Mouse (Mus musculus) lung, embryonic 16.5 days (tissue): ENCODE data around the gene Olfr791. TPM values are rescaled to one million over a fixed set of nuclear protein-coding genes. Genes with fewer than 3 reads are reported as not detected.

Experiments
- ATAC-seq: fragments of 200-750 bp; cut with Nextera tagmentation; 2 replicates; pipeline ENCODE4 v1.8.0; 2017; ENCODE audit warnings: low read depth, mild to moderate bottlenecking, moderate library complexity
- H3K27ac ChIP-seq: fragments of 300-500 bp; sonication (generic); 2 replicates; pipeline ENCODE4 v1.5.1; 2014; ENCODE audit warnings: mild to moderate bottlenecking, control low read depth, low read length
- H3K27me3 ChIP-seq: fragments of 300-500 bp; sonication (generic); 2 replicates; pipeline ENCODE4 v1.6.1; 2014; ENCODE audit warnings: low read depth, low read length, mixed read lengths; ENCODE audit not compliant: control insufficient read depth, insufficient read depth
- H3K36me3 ChIP-seq: fragments of 300-500 bp; sonication (generic); 2 replicates; pipeline ENCODE4 v1.6.1; 2014; ENCODE audit warnings: low read length; ENCODE audit not compliant: control insufficient read depth, insufficient read depth
- H3K4me1 ChIP-seq: fragments of 300-500 bp; sonication (generic); replicated peaks from 2 replicates; pipeline ENCODE4 v1.6.1; 2014; ENCODE audit warnings: low read length, mixed read lengths; ENCODE audit not compliant: control insufficient read depth, insufficient read depth
- H3K4me2 ChIP-seq: fragments of 300-500 bp; sonication (generic); 2 replicates; pipeline ENCODE4 v1.6.1; 2014; ENCODE audit warnings: low read depth, low read length, control low read depth
- H3K4me3 ChIP-seq: fragments of 300-500 bp; sonication (generic); 2 replicates; pipeline ENCODE4 v1.5.1; 2014; ENCODE audit warnings: mild to moderate bottlenecking, low read length, control low read depth
- H3K9ac ChIP-seq: fragments of 300-500 bp; sonication (generic); 2 replicates; pipeline ENCODE4 v1.6.1; 2014; ENCODE audit warnings: low read length, control low read depth
- H3K9me3 ChIP-seq: fragments of 300-500 bp; sonication (generic); 2 replicates; pipeline ENCODE4 v1.6.1; 2016; ENCODE audit warnings: low read length; ENCODE audit not compliant: control insufficient read depth
- WGBS: fragments of 180-500 bp; shearing (Covaris S2); extraction: QIAGEN DNeasy Blood & Tissue Kit; methylation state at CpG from one replicate; pipeline ENCODE4 v1.1.7; 2014; 5-methylcytosine and 5-hydroxymethylcytosine counted together
- polyA plus RNA-seq: library from polyadenylated mRNA; unstranded; fragments of >200 nt; fragmentation: Nextera tagmentation; extraction: Ambion mirVana; gene quantifications from 2 replicates; pipeline ENCODE4 v1.2.1, GENCODE M21; 2015

Gene Olfr791
- polyA plus RNA-seq = not detected in 2 replicates

DNA sequence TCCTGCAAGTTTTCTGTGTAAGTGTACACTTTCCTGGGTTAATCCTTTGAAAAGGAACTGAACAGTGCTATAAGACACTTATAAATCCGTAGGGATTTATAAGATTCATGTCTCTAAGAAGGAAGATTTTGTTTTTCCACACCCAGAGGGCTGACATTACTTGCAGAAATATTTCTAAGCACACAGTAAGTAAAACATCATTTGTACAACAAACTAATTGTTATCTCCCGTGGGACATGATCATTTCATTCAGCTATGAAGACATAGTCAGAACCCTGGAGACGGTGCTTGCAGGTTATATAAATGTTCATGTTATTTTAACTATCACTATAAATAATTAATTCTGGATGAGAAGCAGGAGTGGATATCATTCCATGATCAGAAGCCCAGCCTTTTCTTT, at the start of gene Olfr791:
Gene Olfr791 (plus strand): TSS at position 301 of the 400 bp plus-strand sequence.
- no peak within 1 kb of the TSS for H3K9ac ChIP-seq
- H3K4me3 ChIP-seq = no peak within 1 kb of the TSS
- H3K4me1 ChIP-seq = no peaks in the 10 kb centered on the region
- H3K4me2 ChIP-seq = no peak within 1 kb of the TSS
- H3K27ac ChIP-seq = no peak within 1 kb of the TSS
- WGBS = 61% methylated on average over 3 of the region's 3 CpGs
- H3K27me3 ChIP-seq = no peaks in the 10 kb centered on the region
- no peak for ATAC-seq
- no peaks in the 10 kb centered on the region for H3K9me3 ChIP-seq
- no peaks in the 10 kb centered on the region for H3K36me3 ChIP-seq

GRCm38 (mm10) chr10:129473256-129473655, 48.3 kb upstream of the Olfr791 start:
- H3K9me3 ChIP-seq = no peaks in the 10 kb centered on the region
- H3K4me3 ChIP-seq = no peak overlapping the region
- no peaks in the 10 kb centered on the region for H3K36me3 ChIP-seq
- H3K27me3 ChIP-seq = no peaks in the 10 kb centered on the region
- no peak overlapping the region for H3K27ac ChIP-seq
- no peak overlapping the region for H3K9ac ChIP-seq
- WGBS = 72% methylated on average over 2 of the region's 2 CpGs
- no peak overlapping the region for H3K4me2 ChIP-seq
- ATAC-seq = no peak
- H3K4me1 ChIP-seq = no peaks in the 10 kb centered on the region

DNA sequence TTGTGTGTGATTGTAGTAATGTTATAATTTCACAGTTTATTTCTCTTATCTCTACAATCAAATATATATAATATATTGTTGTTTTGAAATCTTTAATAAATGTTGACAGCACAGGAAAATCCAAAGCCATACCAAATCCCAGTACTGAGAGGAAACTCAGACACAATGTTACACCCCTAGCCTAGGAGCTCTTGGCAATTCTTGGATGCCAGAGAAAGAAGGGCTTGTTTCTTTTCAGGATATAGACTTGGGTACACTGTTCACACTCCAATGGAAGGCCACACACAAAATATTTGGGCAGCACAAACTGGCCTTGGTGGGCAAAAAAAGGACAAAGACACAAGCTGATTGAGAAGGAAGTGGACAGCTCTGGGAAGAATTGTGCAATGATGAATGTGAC, 47.9 kb upstream of the Olfr791 start:
- ATAC-seq = no peak

DNA sequence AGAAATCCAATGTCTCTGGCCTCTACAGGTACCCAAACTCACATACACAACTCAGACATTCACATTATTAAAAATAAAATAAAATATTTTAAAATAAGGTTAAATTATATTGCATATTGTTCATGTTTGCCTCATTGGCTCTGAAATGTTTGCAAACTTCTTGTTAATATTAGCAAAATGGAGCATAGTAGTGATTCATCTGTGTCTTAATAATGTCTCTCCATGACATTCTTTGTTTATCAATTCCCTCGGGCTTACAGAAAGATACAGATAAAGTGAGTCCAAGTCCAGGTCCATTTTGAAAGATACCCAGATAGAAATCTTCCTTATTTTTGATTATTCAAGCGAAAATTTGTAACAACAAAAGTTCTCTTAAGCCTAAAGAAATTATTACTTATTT, 37.1 kb upstream of the Olfr791 start, which contains the start of gene Olfr789:
Gene Olfr789 (plus strand): TSS at position 301 of the 400 bp plus-strand sequence.
- Histone ChIP-seq H3K9ac (no peak within 1 kb of the TSS), H3K4me1 (no peaks in the 10 kb centered on the region), H3K4me3 (no peak within 1 kb of the TSS), H3K27me3 (no peaks in the 10 kb centered on the region), H3K36me3 (no peaks in the 10 kb centered on the region), H3K27ac (no peak within 1 kb of the TSS), H3K4me2 (no peak within 1 kb of the TSS), H3K9me3 (no peaks in the 10 kb centered on the region)
- 35% methylated on average over 2 of the region's 2 CpGs for WGBS
- no peak for ATAC-seq

More for the DNA sequence above, 47.9 kb upstream of the Olfr791 start:
- no peaks in the 10 kb centered on the region for H3K9me3 ChIP-seq
- no peaks in the 10 kb centered on the region for H3K4me1 ChIP-seq
- H3K27me3 ChIP-seq = no peaks in the 10 kb centered on the region
- H3K27ac ChIP-seq = no peak overlapping the region
- no peak overlapping the region for H3K9ac ChIP-seq
- no peaks in the 10 kb centered on the region for H3K36me3 ChIP-seq
- no peak overlapping the region for H3K4me2 ChIP-seq
- no peak overlapping the region for H3K4me3 ChIP-seq

GRCm38 (mm10) chr10:129490101-129490500, 31.5 kb upstream of the Olfr791 start:
- H3K9ac ChIP-seq = no peak overlapping the region
- no peaks in the 10 kb centered on the region for H3K4me1 ChIP-seq
- ATAC-seq = no peak
- 80% methylated on average over 2 of the region's 2 CpGs for WGBS
- no peak overlapping the region for H3K4me3 ChIP-seq
- no peak overlapping the region for H3K27ac ChIP-seq
- no peaks in the 10 kb centered on the region for H3K9me3 ChIP-seq
- H3K36me3 ChIP-seq = no peaks in the 10 kb centered on the region
- H3K27me3 ChIP-seq = no peaks in the 10 kb centered on the region
- no peak overlapping the region for H3K4me2 ChIP-seq

GRCm38 (mm10) chr10:129498192-129498591, 23.4 kb upstream of the Olfr791 start, which contains the start of gene Olfr790:
TSS of gene Olfr790 (plus strand) at chr10:129498492.
- Histone ChIP-seq H3K9ac (no peak within 1 kb of the TSS), H3K4me1 (no peaks in the 10 kb centered on the region)
- ATAC-seq = no peak

GRCm38 (mm10) chr10:129538862-129539261, 17.3 kb downstream of the Olfr791 start, which contains the start of gene Olfr792:
TSS of gene Olfr792 (plus strand) at chr10:129539162.
- H3K9me3 ChIP-seq = no peaks in the 10 kb centered on the region
- no peak within 1 kb of the TSS for H3K4me3 ChIP-seq
- no peak within 1 kb of the TSS for H3K4me2 ChIP-seq
- H3K4me1 ChIP-seq = no peaks in the 10 kb centered on the region
- 74% methylated on average over 1 of the region's 1 CpGs for WGBS
- no peaks in the 10 kb centered on the region for H3K27me3 ChIP-seq
- H3K27ac ChIP-seq = no peak within 1 kb of the TSS
- no peak within 1 kb of the TSS for H3K9ac ChIP-seq
- ATAC-seq = no peak
- H3K36me3 ChIP-seq = no peaks in the 10 kb centered on the region

More at GRCm38 (mm10) chr10:129498192-129498591, 23.4 kb upstream of the Olfr791 start, which contains the start of gene Olfr790:
- no peaks in the 10 kb centered on the region for H3K27me3 ChIP-seq
- no peak within 1 kb of the TSS for H3K4me2 ChIP-seq
- no peaks in the 10 kb centered on the region for H3K36me3 ChIP-seq
- H3K9me3 ChIP-seq = no peaks in the 10 kb centered on the region
- no peak within 1 kb of the TSS for H3K4me3 ChIP-seq
- no peak within 1 kb of the TSS for H3K27ac ChIP-seq

- Histone ChIP-seq H3K4me3 (no peak overlapping the region), H3K36me3 (no peaks in the 10 kb centered on the region), H3K27ac (no peak overlapping the region), H3K4me2 (no peak overlapping the region), H3K9ac (no peak overlapping the region), H3K9me3 (peaks cover 4% of the 10 kb centered on the region), H3K27me3 (no peaks in the 10 kb centered on the region), H3K4me1 (no peaks in the 10 kb centered on the region)
- ATAC-seq = no peak
- 46% methylated on average over 1 of the region's 1 CpGs for WGBS
Observed at GRCm38 (mm10) chr10:129549354-129549753, 27.8 kb downstream of the Olfr791 start.

DNA sequence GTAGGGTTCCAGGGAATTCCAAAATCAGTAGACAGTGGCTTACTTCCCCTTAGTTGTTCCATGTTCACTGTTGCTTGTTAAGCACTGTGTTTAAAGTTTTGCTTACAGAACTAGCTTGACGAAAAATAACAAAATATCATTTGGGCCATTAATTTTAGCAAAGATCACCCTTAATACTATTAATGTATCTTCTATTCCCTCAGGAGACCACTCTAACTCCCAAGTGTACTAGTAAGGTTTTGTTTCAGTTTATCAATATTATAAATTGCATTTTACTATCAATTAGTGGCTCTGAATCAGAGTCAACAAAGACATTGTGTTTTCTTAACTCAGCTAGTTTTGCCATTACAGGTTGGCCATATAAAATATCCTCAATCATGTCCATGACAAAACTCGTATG, 45.8 kb downstream of the Olfr791 start, which contains the start of gene Olfr794:
Gene Olfr794 (plus strand): TSS at position 301 of the 400 bp plus-strand sequence.
- Histone ChIP-seq H3K27ac (no peak within 1 kb of the TSS), H3K27me3 (no peaks in the 10 kb centered on the region), H3K4me2 (no peak within 1 kb of the TSS), H3K9ac (no peak within 1 kb of the TSS), H3K4me3 (no peak within 1 kb of the TSS), H3K36me3 (no peaks in the 10 kb centered on the region), H3K4me1 (no peaks in the 10 kb centered on the region), H3K9me3 (no peaks in the 10 kb centered on the region)
- 63% methylated on average over 2 of the region's 2 CpGs for WGBS
- ATAC-seq = no peak

GRCm38 (mm10) chr10:129577066-129577465, 55.5 kb downstream of the Olfr791 start:
- Histone ChIP-seq H3K4me3 (no peak overlapping the region), H3K36me3 (no peaks in the 10 kb centered on the region), H3K27ac (no peak overlapping the region), H3K27me3 (no peaks in the 10 kb centered on the region), H3K9me3 (no peaks in the 10 kb centered on the region), H3K9ac (no peak overlapping the region), H3K4me2 (no peak overlapping the region), H3K4me1 (no peaks in the 10 kb centered on the region)
- no peak for ATAC-seq
- 62% methylated on average over 1 of the region's 1 CpGs for WGBS
